Mouse (Mus musculus) kidney, postnatal 4 days (tissue): ENCODE data around the gene Ctnnb1.

ENCODE experiments used
- DNase-seq, 2 experiments: peaks; one replicate each; pipeline ENCODE4 v3.0.0; 2021; ENCODE audit warnings: mixed read lengths in 2 of 2

Ctnnb1 gene

GRCm38 (mm10) chr9:121000641-121001320, 71.8 kb downstream of the Ctnnb1 start:
- peak; percentile 17 to 30 for DNase-seq

DNA sequence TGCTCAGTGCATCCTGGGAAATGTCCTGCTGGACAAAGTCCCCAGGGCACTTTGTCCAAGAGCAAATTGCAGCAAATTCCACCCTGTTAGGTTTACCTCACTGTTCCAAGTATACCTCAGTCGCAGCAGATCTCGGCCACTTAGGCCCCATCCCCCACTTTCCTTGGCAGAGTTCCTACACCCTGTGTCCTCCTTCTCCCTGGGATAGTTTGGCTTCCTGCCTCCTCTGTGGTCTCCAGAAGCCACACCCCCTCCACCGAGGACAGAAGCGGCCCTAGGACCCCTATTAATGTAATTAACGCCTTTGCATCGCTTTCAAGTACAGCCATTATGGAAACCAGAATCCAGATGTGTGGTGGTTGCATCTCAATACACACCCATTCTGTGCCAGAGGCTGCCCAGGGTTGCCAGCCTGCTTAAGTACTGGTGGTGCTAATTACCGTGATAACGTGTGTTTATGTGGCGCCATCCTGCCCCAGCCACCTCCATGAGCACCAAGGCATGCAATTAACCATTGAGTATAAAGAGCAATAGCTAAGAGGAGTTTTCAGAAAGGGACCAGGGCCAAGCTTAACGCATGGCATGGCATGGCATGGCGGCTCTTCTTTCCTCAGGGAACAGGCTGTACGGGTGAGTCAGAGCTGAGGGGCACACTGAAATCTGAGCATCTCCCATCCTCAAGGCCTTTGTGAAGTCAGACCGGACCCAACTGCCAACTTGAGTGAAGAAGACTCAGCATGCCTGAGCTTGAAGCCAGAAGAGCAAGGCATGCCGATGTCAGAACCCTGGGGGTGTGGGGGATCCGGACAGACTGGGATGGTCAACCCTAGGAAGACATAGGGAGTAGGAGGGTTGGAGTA, 72.9 kb downstream of the Ctnnb1 start:
- peak; percentile 76 to 81 for DNase-seq

GRCm38 (mm10) chr9:121005961-121006360, 76.9 kb downstream of the Ctnnb1 start:
- no peak for DNase-seq
